Mouse (Mus musculus) intestine, embryonic 16.5 days (tissue): ENCODE data around the gene Gpat3. TPM values are rescaled to one million over a fixed set of nuclear protein-coding genes. Genes with fewer than 3 reads are reported as not detected.

ENCODE experiments used
- ATAC-seq: fragments of 200-750 bp; cut with Nextera tagmentation; 2 replicates; pipeline ENCODE4 v1.8.0; 2017; ENCODE audit warnings: moderate TSS enrichment, moderate library complexity
- H3K27ac ChIP-seq: fragments of 300-500 bp; sonication (generic); 2 replicates; pipeline ENCODE4 v1.5.1; 2014; ENCODE audit warnings: mild to moderate bottlenecking, low read length
- H3K27me3 ChIP-seq: fragments of 300-500 bp; sonication (generic); replicated peaks from 2 replicates; pipeline ENCODE4 v1.6.1; 2014; ENCODE audit warnings: low read length, control low read depth, mixed read lengths; ENCODE audit not compliant: control insufficient read depth, insufficient read depth
- H3K36me3 ChIP-seq: fragments of 300-500 bp; sonication (generic); 2 replicates; pipeline ENCODE4 v1.6.1; 2014; ENCODE audit warnings: low read length, control low read depth; ENCODE audit not compliant: control insufficient read depth, insufficient read depth
- H3K4me1 ChIP-seq: fragments of 300-500 bp; sonication (generic); 2 replicates; pipeline ENCODE4 v1.6.1; 2014; ENCODE audit warnings: low read length, control low read depth, mixed read lengths; ENCODE audit not compliant: control insufficient read depth, insufficient read depth
- H3K4me2 ChIP-seq: fragments of 300-500 bp; sonication (generic); 2 replicates; pipeline ENCODE4 v1.6.1; 2014; ENCODE audit warnings: low read depth, low read length, control low read depth
- H3K4me3 ChIP-seq: fragments of 300-500 bp; sonication (generic); 2 replicates; pipeline ENCODE4 v1.5.1; 2014; ENCODE audit warnings: mild to moderate bottlenecking, low read length
- H3K9ac ChIP-seq: fragments of 300-500 bp; sonication (generic); 2 replicates; pipeline ENCODE4 v1.6.1; 2014; ENCODE audit warnings: low read depth, low read length
- H3K9me3 ChIP-seq: fragments of 300-500 bp; sonication (generic); 2 replicates; pipeline ENCODE4 v1.6.1; 2016; ENCODE audit warnings: low read length, control low read depth; ENCODE audit not compliant: control insufficient read depth
- WGBS: fragments of 180-500 bp; shearing (Covaris S2); extraction: QIAGEN DNeasy Blood & Tissue Kit; methylation state at CpG from one replicate; pipeline ENCODE4 v1.1.7; 2014; 5-methylcytosine and 5-hydroxymethylcytosine counted together
- polyA plus RNA-seq: library from polyadenylated mRNA; unstranded; fragments of >200 nt; fragmentation: Nextera tagmentation; extraction: Ambion mirVana; gene quantifications from 2 replicates; pipeline ENCODE4 v1.2.1, GENCODE M21; 2015

Gpat3 gene
- polyA plus RNA-seq, 1 experiment from 2014 or later = 20.5 TPM

DNA sequence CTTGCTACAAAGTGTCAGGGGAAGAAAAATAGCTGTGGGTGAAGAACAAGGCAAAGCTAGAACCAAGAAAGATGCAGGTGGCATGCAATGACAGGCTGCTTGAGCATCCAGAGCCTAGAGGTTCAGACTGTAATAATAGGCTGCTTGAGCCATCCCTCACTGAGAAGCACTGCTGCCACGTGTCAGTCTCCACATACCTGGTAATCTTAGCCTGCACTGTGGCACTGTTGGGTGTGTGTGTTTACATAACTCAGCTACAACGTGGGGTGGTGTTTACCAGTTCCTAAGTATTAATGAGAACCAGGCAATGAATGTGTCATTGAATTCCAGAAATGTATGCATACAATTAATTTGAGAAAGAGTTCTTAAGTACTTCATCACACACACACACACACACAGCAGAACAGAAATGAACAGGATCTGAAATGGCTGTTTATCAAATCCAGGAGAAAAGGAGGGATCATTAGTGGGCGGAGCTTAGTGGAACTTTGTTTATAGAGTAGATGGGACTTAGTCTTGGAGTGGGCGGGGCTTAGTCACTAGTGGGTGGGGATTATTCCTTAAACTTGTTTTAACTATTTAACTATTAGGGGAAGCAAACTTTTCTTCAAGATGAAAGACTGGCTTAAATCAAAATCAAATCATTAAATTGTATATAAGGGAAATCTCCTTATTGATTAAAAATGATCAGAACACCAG is 23.8 kb downstream of the Gpat3 start:
- no peaks in the 10 kb centered on the region for H3K27me3 ChIP-seq
- H3K9me3 ChIP-seq = no peaks in the 10 kb centered on the region
- H3K4me3 ChIP-seq = no peak overlapping the region
- no peak overlapping the region for H3K9ac ChIP-seq
- no peak for ATAC-seq
- no peak overlapping the region for H3K4me2 ChIP-seq
- WGBS = 50% methylated on average over 4 of the region's 4 CpGs
- H3K36me3 ChIP-seq = no peaks in the 10 kb centered on the region
- no peak overlapping the region for H3K27ac ChIP-seq
- H3K4me1 ChIP-seq = peaks cover 14% of the 10 kb centered on the region; the same call in 1 of the 2 replicates

DNA sequence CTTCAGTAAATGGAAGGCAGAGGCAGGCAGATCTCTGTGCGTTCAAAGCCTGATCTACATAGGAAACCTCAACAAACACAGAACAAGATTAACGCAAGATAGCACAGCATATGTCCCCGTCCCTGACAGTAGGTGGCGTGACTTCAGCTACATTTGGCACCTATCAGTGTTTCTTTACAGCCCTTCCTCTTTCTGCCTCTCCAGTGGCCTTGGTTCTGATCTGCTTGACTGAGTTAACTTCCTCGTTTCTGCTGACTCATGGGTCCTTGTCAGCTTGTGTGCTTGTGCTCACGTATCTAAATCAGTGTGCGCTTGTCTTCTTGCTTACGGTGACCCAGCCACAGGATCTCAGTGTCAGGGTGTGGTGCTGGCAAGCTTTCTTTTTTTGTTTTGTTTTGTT is 26.5 kb downstream of the Gpat3 start:
- Histone ChIP-seq H3K27ac (no peak overlapping the region), H3K36me3 (no peaks in the 10 kb centered on the region), H3K27me3 (no peaks in the 10 kb centered on the region), H3K9me3 (no peaks in the 10 kb centered on the region), H3K4me3 (no peak overlapping the region), H3K9ac (no peak overlapping the region), H3K4me1 (peaks cover 17% of the 10 kb centered on the region), H3K4me2 (no peak overlapping the region)
- no peak for ATAC-seq
- 82% methylated on average over 8 of the region's 8 CpGs for WGBS

DNA sequence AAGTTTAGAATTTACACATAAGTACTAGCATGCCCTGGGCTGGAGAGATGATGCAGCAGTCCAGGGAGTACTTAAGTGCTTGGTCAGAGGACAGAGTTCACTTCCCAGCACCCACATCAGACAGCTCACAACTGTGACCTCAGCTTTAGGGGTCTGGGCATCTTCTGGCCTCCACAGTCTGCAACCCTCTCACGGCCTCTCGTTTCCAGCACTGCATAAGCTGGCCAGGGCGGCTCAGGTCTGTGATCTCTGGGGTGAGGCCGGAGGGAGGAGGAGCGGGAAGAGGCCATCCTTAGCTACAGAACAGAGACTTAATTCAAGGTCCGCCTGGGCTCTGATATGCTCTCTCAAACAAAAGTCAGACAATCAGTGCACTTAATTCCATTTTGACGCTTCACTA is 29.2 kb downstream of the Gpat3 start:
- peak; percentile 56; the same call in 1 of the 2 replicates for ATAC-seq
- no peaks in the 10 kb centered on the region for H3K9me3 ChIP-seq
- no peak overlapping the region for H3K27ac ChIP-seq
- no peak overlapping the region for H3K4me3 ChIP-seq
- no peak overlapping the region for H3K9ac ChIP-seq
- 59% methylated on average over 7 of the region's 7 CpGs for WGBS
- H3K4me1 ChIP-seq = peaks cover 10% of the 10 kb centered on the region
- H3K27me3 ChIP-seq = no peaks in the 10 kb centered on the region
- H3K4me2 ChIP-seq = no peak overlapping the region
- H3K36me3 ChIP-seq = no peaks in the 10 kb centered on the region

DNA sequence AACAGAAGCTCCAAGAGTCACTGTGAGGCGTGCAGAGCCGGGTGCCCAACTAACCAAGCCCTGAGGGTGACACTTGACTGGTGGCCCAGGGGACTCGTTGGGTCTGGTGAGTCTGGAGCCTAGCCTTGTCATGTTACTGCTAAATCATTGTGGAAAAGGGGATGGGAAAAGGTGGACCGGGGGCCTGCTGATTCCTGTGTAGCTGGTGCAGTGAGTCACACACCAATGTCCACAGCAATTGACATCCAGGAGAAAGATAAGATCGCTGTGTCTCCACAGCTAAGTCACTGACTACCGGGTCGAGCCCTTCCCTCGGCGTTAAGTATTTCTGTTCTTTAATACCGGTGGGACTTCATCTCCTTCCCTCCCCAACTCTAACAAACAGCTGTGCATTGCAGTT is 29.7 kb downstream of the Gpat3 start:
- Histone ChIP-seq H3K27ac (no peak overlapping the region), H3K36me3 (no peaks in the 10 kb centered on the region), H3K27me3 (no peaks in the 10 kb centered on the region), H3K9ac (no peak overlapping the region), H3K4me3 (no peak overlapping the region), H3K4me2 (no peak overlapping the region), H3K4me1 (peaks cover 10% of the 10 kb centered on the region), H3K9me3 (no peaks in the 10 kb centered on the region)
- ATAC-seq = peak; percentile 76
- 53% methylated on average over 10 of the region's 10 CpGs for WGBS

DNA sequence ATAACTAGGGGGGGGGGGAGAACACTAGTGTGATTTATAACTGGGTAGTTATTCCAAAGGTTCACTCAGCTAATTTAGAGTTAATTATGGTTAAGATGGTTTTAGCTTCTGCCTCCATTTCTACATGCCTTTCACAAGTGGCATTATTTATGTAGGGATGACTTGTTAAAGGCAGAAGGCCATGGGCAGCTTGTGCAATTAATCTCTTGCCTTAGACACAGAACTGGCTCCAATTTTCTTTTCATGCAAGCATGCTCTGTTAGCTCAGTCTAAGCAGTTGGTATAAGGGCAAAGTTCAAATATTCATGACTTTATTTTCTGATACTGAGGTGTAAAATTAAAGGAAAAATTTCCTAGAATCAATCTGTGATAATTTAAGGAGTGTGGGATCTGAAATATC is 31.5 kb downstream of the Gpat3 start:
- ATAC-seq = no peak
- H3K4me3 ChIP-seq = no peak overlapping the region
- no peak overlapping the region for H3K27ac ChIP-seq
- H3K4me2 ChIP-seq = no peak overlapping the region
- H3K9ac ChIP-seq = no peak overlapping the region
- H3K36me3 ChIP-seq = no peaks in the 10 kb centered on the region
- H3K27me3 ChIP-seq = no peaks in the 10 kb centered on the region
- H3K9me3 ChIP-seq = no peaks in the 10 kb centered on the region
- H3K4me1 ChIP-seq = peaks cover 10% of the 10 kb centered on the region

DNA sequence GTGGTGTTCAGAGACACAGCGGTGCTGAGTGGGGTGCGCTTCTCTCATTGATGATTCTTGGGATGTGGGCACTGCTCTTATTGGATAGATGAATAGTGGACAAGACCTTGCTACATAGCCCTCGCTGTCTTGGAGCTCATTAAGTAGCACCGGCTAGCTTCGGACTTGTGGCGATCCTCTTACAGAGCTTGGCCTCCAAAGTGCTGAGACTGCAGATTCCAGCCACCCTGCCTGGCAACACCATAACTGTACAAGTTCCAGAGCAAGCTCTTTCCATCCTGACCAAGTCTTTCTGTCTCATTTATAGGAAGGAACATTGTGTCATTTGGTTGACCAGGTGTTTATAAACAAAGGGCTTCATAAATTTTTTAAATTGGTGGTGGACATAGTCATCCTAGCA is 39.7 kb downstream of the Gpat3 start:
- Histone ChIP-seq H3K4me2 (no peak overlapping the region), H3K9ac (no peak overlapping the region), H3K4me1 (no peaks in the 10 kb centered on the region), H3K36me3 (no peaks in the 10 kb centered on the region), H3K27me3 (no peaks in the 10 kb centered on the region), H3K27ac (no peak overlapping the region), H3K4me3 (no peak overlapping the region), H3K9me3 (no peaks in the 10 kb centered on the region)
- ATAC-seq = no peak
- 80% methylated on average over 6 of the region's 6 CpGs for WGBS

DNA sequence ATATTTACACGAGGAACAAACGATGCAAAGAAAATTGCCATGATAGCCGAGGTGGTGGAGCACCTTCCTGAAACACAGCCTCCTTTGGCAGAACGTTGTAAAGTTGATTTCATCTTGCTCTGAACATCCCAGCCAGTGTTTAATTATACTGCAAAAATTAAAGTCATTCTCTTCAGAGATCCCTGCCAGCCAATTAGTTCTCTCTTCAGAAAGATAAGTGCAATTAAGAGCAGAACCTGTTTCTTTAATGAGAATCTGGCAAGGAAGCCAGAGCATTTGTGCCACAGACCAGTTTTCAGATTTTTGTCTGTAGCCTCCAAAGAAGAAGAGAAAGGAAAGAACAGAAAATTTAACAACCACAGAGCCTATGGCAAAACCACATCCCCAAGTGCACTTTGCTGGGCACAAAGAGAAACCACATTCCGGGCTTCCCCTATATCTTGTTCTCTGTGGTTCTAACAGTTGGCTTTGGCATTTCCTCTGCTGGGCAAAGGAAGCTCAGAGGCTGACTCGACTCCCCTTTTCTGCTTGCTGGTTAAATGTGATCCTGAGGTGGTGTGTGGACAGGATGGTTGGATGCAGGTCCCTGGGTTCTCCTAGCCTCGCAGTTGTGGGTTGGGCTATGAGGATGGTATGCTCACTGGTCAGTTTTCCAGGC is 40.9 kb downstream of the Gpat3 start:
- ATAC-seq = no peak
- no peak overlapping the region for H3K4me2 ChIP-seq
- H3K9ac ChIP-seq = no peak overlapping the region
- no peak overlapping the region for H3K27ac ChIP-seq
- no peak overlapping the region for H3K4me3 ChIP-seq
- H3K27me3 ChIP-seq = no peaks in the 10 kb centered on the region
- H3K36me3 ChIP-seq = no peaks in the 10 kb centered on the region
- H3K4me1 ChIP-seq = no peaks in the 10 kb centered on the region
- WGBS = 83% methylated on average over 7 of the region's 7 CpGs
- H3K9me3 ChIP-seq = no peaks in the 10 kb centered on the region

DNA sequence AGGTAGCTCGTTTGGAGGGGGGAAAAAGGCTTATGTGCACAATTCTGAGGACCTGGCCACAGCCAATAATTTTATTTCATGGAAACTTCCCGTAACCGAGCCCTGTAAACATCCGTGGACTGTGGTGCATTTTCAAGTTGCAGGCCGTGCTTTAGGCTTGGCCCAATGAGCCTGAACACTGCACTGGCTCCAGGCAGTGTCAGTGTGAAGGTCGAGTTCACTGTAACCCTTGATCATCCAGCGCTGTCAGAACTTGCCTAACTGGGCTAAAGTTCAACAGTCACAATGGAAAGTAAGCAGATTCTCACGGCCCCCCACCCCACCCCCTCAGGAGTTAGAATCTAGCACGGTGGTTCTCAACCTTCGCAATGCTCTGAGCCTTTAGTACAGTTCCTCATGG is 50.7 kb downstream of the Gpat3 start:
- no peak for ATAC-seq
- 71% methylated on average over 10 of the region's 10 CpGs for WGBS
- Histone ChIP-seq H3K27me3 (no peaks in the 10 kb centered on the region), H3K4me3 (no peak overlapping the region), H3K36me3 (no peaks in the 10 kb centered on the region), H3K9me3 (no peaks in the 10 kb centered on the region), H3K9ac (no peak overlapping the region), H3K4me2 (no peak overlapping the region), H3K4me1 (no peaks in the 10 kb centered on the region), H3K27ac (no peak overlapping the region)

DNA sequence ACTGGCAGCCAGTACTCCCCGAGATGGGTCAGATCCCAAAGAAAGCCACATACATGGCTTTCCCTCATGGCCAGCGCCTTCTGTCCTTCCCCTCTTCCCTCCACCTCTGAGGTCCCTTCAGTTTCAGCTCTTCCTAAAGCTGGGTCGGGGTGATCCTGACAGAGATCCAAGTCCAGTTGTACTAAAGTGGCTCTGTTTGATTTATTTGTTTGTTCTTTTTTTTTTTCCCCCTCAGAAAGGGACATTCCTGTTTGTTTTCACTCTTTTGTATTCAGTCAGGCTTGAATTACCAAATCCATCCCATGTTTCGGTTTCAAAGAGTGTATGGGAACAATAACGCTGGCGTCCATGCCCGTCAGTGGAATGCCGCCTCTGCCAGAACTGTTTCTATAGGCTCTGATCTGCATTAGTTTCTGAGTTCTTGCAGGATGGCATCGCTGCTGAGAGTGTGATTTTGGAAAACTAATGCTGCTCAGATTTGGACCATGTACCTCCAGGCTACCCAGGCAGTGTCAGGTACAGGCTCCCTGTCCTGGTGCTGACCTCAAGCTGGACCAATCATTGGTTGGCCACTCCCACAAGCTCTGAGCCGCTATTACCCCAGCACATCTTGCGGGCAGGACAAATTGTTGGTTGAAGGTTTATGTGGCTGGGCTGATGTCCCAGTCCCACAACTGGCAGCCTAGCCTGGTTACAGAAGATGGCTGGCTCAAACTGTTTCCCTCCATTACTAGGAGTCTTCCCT is 54.4 kb downstream of the Gpat3 start:
- H3K9ac ChIP-seq = no peak overlapping the region
- H3K36me3 ChIP-seq = no peaks in the 10 kb centered on the region
- no peaks in the 10 kb centered on the region for H3K9me3 ChIP-seq
- ATAC-seq = no peak
- no peaks in the 10 kb centered on the region for H3K4me1 ChIP-seq
- H3K4me2 ChIP-seq = no peak overlapping the region
- no peak overlapping the region for H3K27ac ChIP-seq
- 79% methylated on average over 11 of the region's 11 CpGs for WGBS
- no peaks in the 10 kb centered on the region for H3K27me3 ChIP-seq
- H3K4me3 ChIP-seq = no peak overlapping the region
